Mouse (Mus musculus): Measurements from ENCODE around the gene Psmc3.

The Psmc3 gene

GRCm38 (mm10) chr2:91113334-91113733 is 59.5 kb downstream of the Psmc3 start:
- DNase-seq (ENCODE audit: extremely low spot score, low spot score) = no peak

- no peak for DNase-seq (ENCODE audit: extremely low spot score, low spot score)
Observed at GRCm38 (mm10) chr2:91113852-91114251, 60.0 kb downstream of the Psmc3 start.

- peak; percentile 95 for DNase-seq (ENCODE audit: extremely low spot score, low spot score)
Observed at GRCm38 (mm10) chr2:91114781-91115577, 61.2 kb downstream of the Psmc3 start.

GRCm38 (mm10) chr2:91115578-91115970 is 61.8 kb downstream of the Psmc3 start:
- peak; percentile 18 for DNase-seq (ENCODE audit: extremely low spot score, low spot score)

All from neural tube, embryonic 10.5 days (tissue).